Comparison of ENCODE assay signal across 8 mouse cellular contexts in genomic region chr10:42057231-42057601, GRCm38 (mm10). TPM values are rescaled to one million over a fixed set of nuclear protein-coding genes. Genes with fewer than 3 reads are reported as not detected.
DNase-seq lines count a peak whose midpoint lies in the region; ATAC-seq and TF ChIP-seq lines count a peak whose summit lies in the region.
"Had no signal": no experiment of that assay in that cellular context is flagged by ENCODE, and none has a peak within 500 bp of the region (broad histone marks: within the 10 kb centered on the region; RNA-seq: fewer than 3 reads in every experiment).

No protein-coding gene starts in this region.

- H3K27ac ChIP-seq in ES-Bruce4 (ENCODE audit: insufficient read depth, low read length) = no peak overlapping the region
- H3K27ac ChIP-seq: embryonic facial prominence, embryonic 12.5 days had no signal

- no peak for TF ChIP-seq CTCF in ES-Bruce4 (IDR thresholded peaks at IDR 0.05; ENCODE audit: low read depth, low read length)

- no peak overlapping the region for H3K9ac ChIP-seq in ES-Bruce4 (ENCODE audit: low read depth, poor library complexity, severe bottlenecking)
- H3K9ac ChIP-seq: embryonic facial prominence, embryonic 12.5 days had no signal

- no peaks in the 10 kb centered on the region for H3K9me3 ChIP-seq in ES-Bruce4 (replicated peaks; ENCODE audit: control insufficient read depth, insufficient read depth, low read length, poor library complexity, severe bottlenecking)
- H3K9me3 ChIP-seq: embryonic facial prominence, embryonic 12.5 days had no signal

- DNase-seq in CD4-positive helper T cell, adult 2 months (ENCODE audit: low read depth, low spot score) = peak; percentile 57
- DNase-seq in layer of hippocampus, postnatal 14 days (ENCODE audit: low spot score in 2 of 2) = no peak
- DNase-seq in urinary bladder, postnatal 10 days (ENCODE audit: low spot score) = no peak
- DNase-seq in frontal cortex, adult 2 months (ENCODE audit: extremely low spot score in 1 of 2, low spot score in 1 of 2) = no peak

- no peaks in the 10 kb centered on the region for H3K4me1 ChIP-seq in ES-Bruce4 (ENCODE audit: control insufficient read depth, insufficient read depth, low read length)

- H3K4me3 ChIP-seq in ES-Bruce4 (ENCODE audit: low read depth, low read length) = peak overlapping the region; percentile 22; the same call in 1 of the 2 replicates
- H3K4me3 ChIP-seq: embryonic facial prominence, embryonic 12.5 days had no signal

- no peaks in the 10 kb centered on the region for H3K27me3 ChIP-seq in ES-Bruce4 (ENCODE audit: control insufficient read depth, insufficient read depth, low read length, poor library complexity, severe bottlenecking)
- H3K27me3 ChIP-seq: embryonic facial prominence, embryonic 12.5 days had no signal

- no peaks in the 10 kb centered on the region for H3K36me3 ChIP-seq in ES-Bruce4 (ENCODE audit: control insufficient read depth, insufficient read depth, low read length, poor library complexity, severe bottlenecking)
- H3K36me3 ChIP-seq: embryonic facial prominence, embryonic 12.5 days had no signal

- peak; percentile 87 to 91 for ATAC-seq in hematopoietic stem cell, adult 5-6 weeks (replicated peaks in 1 of 2; ENCODE audit: insufficient read depth in 1 of 2, low FRiP score in 2 of 2, low TSS enrichment in 1 of 2, low read depth in 1 of 2, poor library complexity in 2 of 2, severe bottlenecking in 2 of 2)
- ATAC-seq in megakaryocyte, adult 5-6 weeks (ENCODE audit: poor library complexity, severe bottlenecking) = peak; percentile 83

- no peak for TF ChIP-seq EP300 in ES-Bruce4 (IDR thresholded peaks at IDR 0.05; ENCODE audit: insufficient read depth, low read depth, low read length)

- TF ChIP-seq POLR2A in ES-Bruce4 (IDR thresholded peaks at IDR 0.05; ENCODE audit: insufficient read depth, low read length) = no peak

RNA-seq across cellular contexts. Expression of gene Armc2, which starts 39.0 kb away (rescaled TPM):
- polyA plus RNA-seq in ES-Bruce4 (2011; ENCODE audit: insufficient read depth, insufficient read length, low read depth, missing spikeins) = 1.2 and 3.2 TPM in 2 replicates
- total RNA-seq in hematopoietic stem cell, adult 5-6 weeks (2017) = 0.94 and 3.9 TPM in 2 replicates
- total RNA-seq in megakaryocyte, adult 5-6 weeks (2015) = 1.2 TPM in 1 of 2 replicates, not detected in the other
- not detected in 2 replicates for total RNA-seq in megakaryocyte, adult 5-6 weeks (2017)
- total RNA-seq in layer of hippocampus, postnatal 14 days (2021) = 1 to 10 TPM; 8.6 to 9.1 TPM
- polyA plus RNA-seq in frontal cortex, adult 2 months (2012; rRNA removed) = 11.6 and 15.1 TPM in 2 replicates
